Mouse (Mus musculus) frontal cortex, postnatal 25 days (tissue): ENCODE results near the gene Supt3.

Source experiments
- DNase-seq, 2 experiments: peaks; one replicate each; pipeline ENCODE4 v3.0.0; 2022; ENCODE audit warnings: low spot score in 2 of 2

Gene Supt3

GRCm38 (mm10) chr17:45054526-45054925, 277.6 kb downstream of the Supt3 start:
- no peak for DNase-seq

- no peak for DNase-seq
Measured at GRCm38 (mm10) chr17:45056894-45057293, 279.9 kb downstream of the Supt3 start.

GRCm38 (mm10) chr17:45057780-45058179, 280.8 kb downstream of the Supt3 start:
- DNase-seq, result no peak

GRCm38 (mm10) chr17:45058566-45059363, 281.8 kb downstream of the Supt3 start:
- DNase-seq, result no peak

GRCm38 (mm10) chr17:45063776-45064175, 286.8 kb downstream of the Supt3 start:
- no peak for DNase-seq

GRCm38 (mm10) chr17:45065465-45065864, 288.5 kb downstream of the Supt3 start:
- no peak for DNase-seq

GRCm38 (mm10) chr17:45067441-45067840, 290.5 kb downstream of the Supt3 start:
- DNase-seq, result no peak

GRCm38 (mm10) chr17:45068321-45068720, 291.4 kb downstream of the Supt3 start:
- DNase-seq, result no peak

- no peak for DNase-seq
Measured at GRCm38 (mm10) chr17:45072495-45073347, 295.8 kb downstream of the Supt3 start.

GRCm38 (mm10) chr17:45073348-45073634, 296.3 kb downstream of the Supt3 start:
- no peak for DNase-seq

- DNase-seq, result no peak
Measured at GRCm38 (mm10) chr17:45073779-45074178, 296.8 kb downstream of the Supt3 start.

- DNase-seq, result no peak
Measured at GRCm38 (mm10) chr17:45076951-45077350, 300.0 kb downstream of the Supt3 start.

- DNase-seq, result no peak
Measured at GRCm38 (mm10) chr17:45077921-45078640, 301.1 kb downstream of the Supt3 start.

GRCm38 (mm10) chr17:45081521-45081920, 304.6 kb downstream of the Supt3 start:
- DNase-seq, result no peak

GRCm38 (mm10) chr17:45081955-45082475, 305.1 kb downstream of the Supt3 start:
- no peak for DNase-seq

GRCm38 (mm10) chr17:45086361-45086760, 309.4 kb downstream of the Supt3 start:
- no peak for DNase-seq

GRCm38 (mm10) chr17:45087022-45087421, 310.1 kb downstream of the Supt3 start:
- no peak for DNase-seq

- no peak for DNase-seq
Measured at GRCm38 (mm10) chr17:45101064-45101463, 324.1 kb downstream of the Supt3 start.

GRCm38 (mm10) chr17:45115386-45115785, 338.4 kb downstream of the Supt3 start:
- no peak for DNase-seq

- no peak for DNase-seq
Measured at GRCm38 (mm10) chr17:45118565-45119471, 341.9 kb downstream of the Supt3 start.

- no peak for DNase-seq
Measured at GRCm38 (mm10) chr17:45119609-45120201, 342.8 kb downstream of the Supt3 start.
